In the genomic region with DNA sequence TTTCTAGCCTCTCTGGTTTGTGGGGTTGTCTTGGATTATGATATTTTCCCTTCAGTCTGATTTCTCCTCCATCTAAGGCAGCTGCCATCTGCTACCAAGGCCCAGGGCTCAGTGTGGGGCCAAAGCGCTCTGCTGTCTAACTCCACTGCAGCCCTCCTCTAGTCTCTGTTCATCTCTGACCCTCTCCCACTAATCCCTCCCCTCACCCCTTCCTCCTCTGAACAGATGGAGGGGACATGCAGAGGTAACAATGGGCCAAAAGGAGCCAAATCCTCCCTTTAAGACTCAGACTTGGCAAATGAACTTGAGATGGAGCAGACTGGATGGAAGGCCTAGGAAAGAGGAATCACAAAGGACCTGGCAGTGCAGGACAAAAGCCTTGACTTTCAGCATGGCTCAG, we compare ENCODE assay signal across 20 mouse cellular contexts. TPM values are rescaled to one million over a fixed set of nuclear protein-coding genes. Genes with fewer than 3 reads are reported as not detected.
DNase-seq lines count a peak whose midpoint lies in the region; ATAC-seq and TF ChIP-seq lines count a peak whose summit lies in the region.
"Had no signal": no experiment of that assay in that cellular context is flagged by ENCODE, and none has a peak within 500 bp of the region (broad histone marks: within the 10 kb centered on the region; RNA-seq: fewer than 3 reads in every experiment).

No protein-coding gene starts in this region.

- no peak overlapping the region for H3K4me3 ChIP-seq in forebrain, embryonic 10.5 days
- H3K4me3 ChIP-seq in forebrain, embryonic 14.5 days (ENCODE audit: low read depth, low read length) = no peak overlapping the region
- H3K4me3 ChIP-seq in hindbrain, embryonic 15.5 days = no peak overlapping the region
- H3K4me3 ChIP-seq in midbrain, postnatal 0 days (ENCODE audit: low read depth, low read length) = no peak overlapping the region
- H3K4me3 ChIP-seq in kidney, embryonic 16.5 days (ENCODE audit: low read length) = no peak overlapping the region
- H3K4me3 ChIP-seq: embryonic facial prominence, embryonic 10.5 days; heart, embryonic 15.5 days; kidney, embryonic 15.5 days; limb, embryonic 15.5 days; liver, embryonic 15.5 days; neural tube, embryonic 12.5 days had no signal

- peak overlapping the region; percentile 49; the same call in 1 of the 2 replicates for H3K27ac ChIP-seq in forebrain, embryonic 10.5 days
- H3K27ac ChIP-seq in forebrain, embryonic 14.5 days (ENCODE audit: low read depth, low read length) = no peak overlapping the region
- peak overlapping the region; percentile 44 for H3K27ac ChIP-seq in hindbrain, embryonic 15.5 days (replicated peaks)
- H3K27ac ChIP-seq in midbrain, postnatal 0 days (ENCODE audit: low read depth, low read length) = no peak overlapping the region
- H3K27ac ChIP-seq in kidney, embryonic 16.5 days (ENCODE audit: low read length) = no peak overlapping the region
- H3K27ac ChIP-seq: embryonic facial prominence, embryonic 10.5 days; heart, embryonic 15.5 days; kidney, embryonic 15.5 days; limb, embryonic 15.5 days; liver, embryonic 15.5 days; macrophage; neural tube, embryonic 12.5 days had no signal

- 94% methylated on average over 1 of the region's 1 CpGs for WGBS in forebrain, embryonic 10.5 days
- 65% methylated on average over 1 of the region's 1 CpGs for WGBS in forebrain, embryonic 14.5 days
- WGBS in hindbrain, embryonic 15.5 days = 63% methylated on average over 1 of the region's 1 CpGs
- 55% methylated on average over 1 of the region's 1 CpGs for WGBS in midbrain, postnatal 0 days
- 95% methylated on average over 1 of the region's 1 CpGs for WGBS in kidney, embryonic 16.5 days

- no peaks in the 10 kb centered on the region for H3K27me3 ChIP-seq in forebrain, embryonic 10.5 days (ENCODE audit: poor library complexity, severe bottlenecking)
- H3K27me3 ChIP-seq in forebrain, embryonic 14.5 days (replicated peaks; ENCODE audit: control insufficient read depth, insufficient read depth, low read length) = no peaks in the 10 kb centered on the region
- no peaks in the 10 kb centered on the region for H3K27me3 ChIP-seq in hindbrain, embryonic 15.5 days
- H3K27me3 ChIP-seq in midbrain, postnatal 0 days (ENCODE audit: insufficient read depth, low read length) = no peaks in the 10 kb centered on the region
- no peaks in the 10 kb centered on the region for H3K27me3 ChIP-seq in kidney, embryonic 16.5 days (ENCODE audit: insufficient read depth, low read length)
- H3K27me3 ChIP-seq: heart, embryonic 15.5 days; kidney, embryonic 15.5 days; limb, embryonic 15.5 days; liver, embryonic 15.5 days; neural tube, embryonic 12.5 days had no signal

- H3K36me3 ChIP-seq in forebrain, embryonic 10.5 days (replicated peaks) = peaks cover 75% of the 10 kb centered on the region
- H3K36me3 ChIP-seq in forebrain, embryonic 14.5 days (ENCODE audit: control insufficient read depth, insufficient read depth, low read length) = 0 out of 2 replicates have a peak, but pooled peaks cover 7% of the 10 kb centered on the region
- no peaks in the 10 kb centered on the region for H3K36me3 ChIP-seq in hindbrain, embryonic 15.5 days
- H3K36me3 ChIP-seq in midbrain, postnatal 0 days (ENCODE audit: insufficient read depth, low read length) = peaks cover 16% of the 10 kb centered on the region
- peaks cover 24% of the 10 kb centered on the region for H3K36me3 ChIP-seq in kidney, embryonic 16.5 days (ENCODE audit: insufficient read depth, low read length)
- H3K36me3 ChIP-seq: heart, embryonic 15.5 days; liver, embryonic 15.5 days had no signal

- no peak overlapping the region for H3K4me2 ChIP-seq in forebrain, embryonic 14.5 days (ENCODE audit: low read length)
- H3K4me2 ChIP-seq in hindbrain, embryonic 15.5 days = no peak overlapping the region
- no peak overlapping the region for H3K4me2 ChIP-seq in midbrain, postnatal 0 days (ENCODE audit: low read depth, low read length, poor library complexity, severe bottlenecking)
- no peak overlapping the region for H3K4me2 ChIP-seq in kidney, embryonic 16.5 days (replicated peaks; ENCODE audit: low read depth, low read length)
- H3K4me2 ChIP-seq: heart, embryonic 15.5 days; kidney, embryonic 15.5 days; limb, embryonic 15.5 days; liver, embryonic 15.5 days; neural tube, embryonic 12.5 days had no signal

- DNase-seq in forebrain, embryonic 10.5 days (ENCODE audit: extremely low spot score, low spot score) = no peak
- DNase-seq in forebrain, embryonic 14.5 days (ENCODE audit: low spot score) = no peak
- DNase-seq in retina, postnatal 1 day = peak; percentile 64
- no peak for DNase-seq in retina, embryonic 14.5 days (ENCODE audit: low spot score)
- DNase-seq in midbrain, postnatal 0 days (ENCODE audit: low spot score) = peak; percentile 70
- no peak for DNase-seq in frontal cortex, postnatal 36 days (ENCODE audit: low spot score in 2 of 2)
- DNase-seq: B cell, adult 2 months; gastrocnemius, postnatal 25 days; heart, postnatal 4 days; thymus, postnatal 4 days had no signal

- TF ChIP-seq CTCF in midbrain, postnatal 0 days (IDR thresholded peaks at IDR 0.05) = no peak

- ATAC-seq in forebrain, embryonic 14.5 days = no peak
- ATAC-seq in hindbrain, embryonic 15.5 days (ENCODE audit: low FRiP score, low read depth) = no peak
- no peak for ATAC-seq in midbrain, postnatal 0 days (ENCODE audit: low FRiP score)
- ATAC-seq in kidney, embryonic 16.5 days (ENCODE audit: low FRiP score, low TSS enrichment) = no peak
- ATAC-seq: intestine, postnatal 0 days had no signal

- no peak overlapping the region for H3K9ac ChIP-seq in forebrain, embryonic 14.5 days (ENCODE audit: low read length)
- no peak overlapping the region for H3K9ac ChIP-seq in hindbrain, embryonic 15.5 days
- no peak overlapping the region for H3K9ac ChIP-seq in midbrain, postnatal 0 days (replicated peaks; ENCODE audit: low read length, poor library complexity, severe bottlenecking)
- no peak overlapping the region for H3K9ac ChIP-seq in kidney, embryonic 16.5 days (replicated peaks; ENCODE audit: low read length)
- H3K9ac ChIP-seq: heart, embryonic 15.5 days; kidney, embryonic 15.5 days; limb, embryonic 15.5 days; liver, embryonic 15.5 days; neural tube, embryonic 12.5 days had no signal

- no peaks in the 10 kb centered on the region for H3K9me3 ChIP-seq in forebrain, embryonic 10.5 days
- H3K9me3 ChIP-seq in forebrain, embryonic 14.5 days (replicated peaks; ENCODE audit: control insufficient read depth, low read length) = no peaks in the 10 kb centered on the region
- H3K9me3 ChIP-seq in hindbrain, embryonic 15.5 days = no peaks in the 10 kb centered on the region
- no peaks in the 10 kb centered on the region for H3K9me3 ChIP-seq in midbrain, postnatal 0 days (ENCODE audit: low read length)
- no peaks in the 10 kb centered on the region for H3K9me3 ChIP-seq in kidney, embryonic 16.5 days (ENCODE audit: low read length)
- H3K9me3 ChIP-seq: embryonic facial prominence, embryonic 10.5 days; heart, embryonic 15.5 days; kidney, embryonic 15.5 days; limb, embryonic 15.5 days; liver, embryonic 15.5 days; neural tube, embryonic 12.5 days had no signal

- peaks cover 22% of the 10 kb centered on the region for H3K4me1 ChIP-seq in forebrain, embryonic 10.5 days
- H3K4me1 ChIP-seq in forebrain, embryonic 14.5 days (ENCODE audit: control insufficient read depth, insufficient read depth, low read length) = no peaks in the 10 kb centered on the region
- H3K4me1 ChIP-seq in hindbrain, embryonic 15.5 days (replicated peaks) = peaks cover 15% of the 10 kb centered on the region
- no peaks in the 10 kb centered on the region for H3K4me1 ChIP-seq in midbrain, postnatal 0 days (ENCODE audit: insufficient read depth, low read length)
- H3K4me1 ChIP-seq in kidney, embryonic 16.5 days (ENCODE audit: insufficient read depth, low read length) = peaks cover 8% of the 10 kb centered on the region
- H3K4me1 ChIP-seq: neural tube, embryonic 12.5 days had no signal

RNA-seq across cellular contexts. Expression of gene Cep164, which starts 36.3 kb away (rescaled TPM):
- polyA plus RNA-seq in forebrain, embryonic 10.5 days (2016; fragmentation: Nextera tagmentation; extraction: Ambion mirVana) = 19.3 and 20.4 TPM in 2 replicates
- 7.7 and 8.9 TPM in 2 replicates for polyA plus RNA-seq in forebrain, embryonic 14.5 days (2014; fragmentation: Nextera tagmentation; extraction: Ambion mirVana)
- polyA plus RNA-seq in hindbrain, embryonic 15.5 days (2015; fragmentation: Nextera tagmentation; extraction: Ambion mirVana) = 14.8 and 14.9 TPM in 2 replicates
- total RNA-seq in midbrain, postnatal 0 days (2014; rRNA removed) = 17.1 and 21.3 TPM in 2 replicates
- polyA plus RNA-seq in midbrain, postnatal 0 days (2015; fragmentation: Nextera tagmentation; extraction: Ambion mirVana) = 12.2 and 17.7 TPM in 2 replicates
- polyA plus RNA-seq in kidney, embryonic 16.5 days (2015; fragmentation: Nextera tagmentation; extraction: Ambion mirVana) = 24.1 and 31.1 TPM in 2 replicates

RNA-seq across cellular contexts. Expression of gene Bace1, which starts 46.1 kb away (rescaled TPM):
- polyA plus RNA-seq in forebrain, embryonic 10.5 days (2016; fragmentation: Nextera tagmentation; extraction: Ambion mirVana) = 18.5 and 20.7 TPM in 2 replicates
- 26.7 and 35.9 TPM in 2 replicates for polyA plus RNA-seq in forebrain, embryonic 14.5 days (2014; fragmentation: Nextera tagmentation; extraction: Ambion mirVana)
- polyA plus RNA-seq in hindbrain, embryonic 15.5 days (2015; fragmentation: Nextera tagmentation; extraction: Ambion mirVana) = 52.2 and 53.1 TPM in 2 replicates
- total RNA-seq in midbrain, postnatal 0 days (2014; rRNA removed) = 60.7 and 77.3 TPM in 2 replicates
- polyA plus RNA-seq in midbrain, postnatal 0 days (2015; fragmentation: Nextera tagmentation; extraction: Ambion mirVana) = 42.0 and 46.4 TPM in 2 replicates
- 35.2 and 38.8 TPM in 2 replicates for polyA plus RNA-seq in kidney, embryonic 16.5 days (2015; fragmentation: Nextera tagmentation; extraction: Ambion mirVana)

Comparison
In these comparisons a context has a peak if more than half of its experiments do, and no peak if none do; other contexts are left out.
1. DNase-seq: peak in retina, postnatal 1 day (single experiment) and midbrain, postnatal 0 days (single experiment); none in forebrain, embryonic 10.5 days (single experiment), forebrain, embryonic 14.5 days (single experiment), retina, embryonic 14.5 days (single experiment) and frontal cortex, postnatal 36 days (0 of 2).
2. H3K27ac ChIP-seq: peak in forebrain, embryonic 10.5 days (single experiment) and hindbrain, embryonic 15.5 days (single experiment); none in forebrain, embryonic 14.5 days (single experiment), midbrain, postnatal 0 days (single experiment) and kidney, embryonic 16.5 days (single experiment).